Mouse (Mus musculus) heart, adult 2 months (tissue): ENCODE results near the gene Mmp13. TPM values are rescaled to one million over a fixed set of nuclear protein-coding genes. Genes with fewer than 3 reads are reported as not detected.

Source experiments
- DNase-seq, 2 experiments: peaks; one replicate each; pipeline ENCODE4 v3.0.0; 2021
- H3K27ac ChIP-seq: fragments of 200-600 bp; 2 replicates; pipeline ENCODE4 v1.8.1; 2022
- H3K27me3 ChIP-seq: fragments of 200-500 bp; 2 replicates; pipeline ENCODE4 v1.6.1; 2012; ENCODE audit warnings: mild to moderate bottlenecking, low read length, inconsistent platforms, mixed read lengths; ENCODE audit not compliant: control insufficient read depth, insufficient read depth
- H3K36me3 ChIP-seq: fragments of 200-500 bp; 2 replicates; pipeline ENCODE4 v1.6.1; 2012; ENCODE audit warnings: low read length, inconsistent platforms; ENCODE audit not compliant: control insufficient read depth, insufficient read depth
- H3K4me1 ChIP-seq: fragments of 200-500 bp; 2 replicates; pipeline ENCODE4 v1.6.1; 2011; ENCODE audit warnings: low read length; ENCODE audit not compliant: control insufficient read depth, insufficient read depth
- H3K4me3 ChIP-seq: fragments of 200-600 bp; 2 replicates; pipeline ENCODE4 v1.8.1; 2022
- H3K79me2 ChIP-seq: fragments of 200-500 bp; replicated peaks from 2 replicates; pipeline ENCODE4 v1.6.1; 2012; ENCODE audit warnings: mild to moderate bottlenecking, inconsistent platforms, low read length, moderate library complexity, mixed read lengths; ENCODE audit not compliant: control insufficient read depth, insufficient read depth
- H3K9ac ChIP-seq: fragments of 200-500 bp; 2 replicates; pipeline ENCODE4 v1.6.1; 2012; ENCODE audit warnings: low read depth, mild to moderate bottlenecking, control low read depth, inconsistent platforms, low read length, mixed read lengths
- CTCF ChIP-seq: fragments of 200-600 bp; IDR thresholded peaks from 2 replicates; pipeline ENCODE4 v1.8.1; 2022; ENCODE audit warnings: antibody characterized with exemption, mild to moderate bottlenecking, moderate library complexity
- EP300 ChIP-seq: fragments of 200-500 bp; IDR thresholded peaks from 2 replicates; pipeline ENCODE4 v1.6.1; 2011; ENCODE audit warnings: low read depth, low read length, control low read depth; ENCODE audit not compliant: insufficient read depth
- POLR2A ChIP-seq: fragments of 200-500 bp; IDR thresholded peaks from 2 replicates; pipeline ENCODE4 v1.6.1; 2011; ENCODE audit warnings: mild to moderate bottlenecking, low read depth, low read length, control low read depth; ENCODE audit not compliant: insufficient read depth
- WGBS: fragments of 180-500 bp; shearing (Covaris S2); methylation state at CpG from one replicate; pipeline ENCODE4 v1.1.7; 2018; 5-methylcytosine and 5-hydroxymethylcytosine counted together
- intact Hi-C: fragments of 180-260 bp; cut with DNase I; formaldehyde crosslinking; loops from one replicate; pipeline ENCODE4 v1.15.1; 2025
- long read RNA-seq: library from polyadenylated mRNA; stranded (forward); transcript quantifications from one replicate; pipeline ENCODE4 v2.0.0, GENCODE M21; 2021
- polyA plus RNA-seq: library from polyadenylated mRNA; depleted of rRNA; stranded (reverse); fragments of >200 nt; gene quantifications from 2 replicates; pipeline ENCODE4 v1.2.3, GENCODE M21; 2012; rRNA removed
- total RNA-seq, 2 experiments: library from RNA; stranded (reverse); gene quantifications; 2 replicates each; pipeline ENCODE4 v1.2.3; 2021

Gene Mmp13
- total RNA-seq, result under 1 TPM; 0.16 to 0.44 TPM
- 0.45 and 0.59 TPM in 2 replicates for polyA plus RNA-seq
- long read RNA-seq, result 0 reads

GRCm38 (mm10) chr9:7272214-7272613 lies at the start of gene Mmp13:
Gene Mmp13 (plus strand): TSS chr9:7272514.
- DNase-seq, result no peak
- H3K4me3 ChIP-seq, result no peak within 1 kb of the TSS
- TF ChIP-seq POLR2A (no peak), CTCF (no peak), EP300 (no peak)
- H3K9ac ChIP-seq, result no peak within 1 kb of the TSS
- no peaks in the 10 kb centered on the region for H3K79me2 ChIP-seq
- H3K4me1 ChIP-seq, result no peaks in the 10 kb centered on the region; the same call in 1 of the 2 replicates
- no peak within 1 kb of the TSS for H3K27ac ChIP-seq
- no peaks in the 10 kb centered on the region for H3K27me3 ChIP-seq
- intact Hi-C loops, result no loop called here
- 58% methylated on average over 1 of the region's 1 CpGs for WGBS
- no peaks in the 10 kb centered on the region for H3K36me3 ChIP-seq

GRCm38 (mm10) chr9:7238619-7239018 lies 33.7 kb upstream of the Mmp13 start:
- TF ChIP-seq POLR2A (no peak), CTCF (no peak), EP300 (no peak)
- Histone ChIP-seq H3K27me3 (peaks cover 2% of the 10 kb centered on the region; the same call in 1 of the 2 replicates), H3K4me3 (no peak overlapping the region), H3K36me3 (no peaks in the 10 kb centered on the region), H3K9ac (no peak overlapping the region), H3K4me1 (no peaks in the 10 kb centered on the region), H3K79me2 (peaks cover 1% of the 10 kb centered on the region; the same call in 1 of the 2 replicates), H3K27ac (no peak overlapping the region)
- intact Hi-C loops, result no loop called here
- DNase-seq, result no peak
- WGBS, result 100% methylated on average over 1 of the region's 1 CpGs

- peaks cover 1% of the 10 kb centered on the region; the same call in 1 of the 2 replicates for H3K79me2 ChIP-seq
- H3K9ac ChIP-seq, result no peak overlapping the region
- H3K4me3 ChIP-seq, result no peak overlapping the region
- H3K4me1 ChIP-seq, result no peaks in the 10 kb centered on the region
- no peaks in the 10 kb centered on the region for H3K36me3 ChIP-seq
- DNase-seq, result no peak
- no peak overlapping the region for H3K27ac ChIP-seq
- intact Hi-C loops, result no loop called here
- WGBS, result 86% methylated on average over 2 of the region's 2 CpGs
- peaks cover 2% of the 10 kb centered on the region; the same call in 1 of the 2 replicates for H3K27me3 ChIP-seq
- TF ChIP-seq CTCF (no peak), POLR2A (no peak), EP300 (no peak)
Measured at GRCm38 (mm10) chr9:7239967-7240366, 32.3 kb upstream of the Mmp13 start.

GRCm38 (mm10) chr9:7252797-7253654 lies 19.3 kb upstream of the Mmp13 start:
- H3K27ac ChIP-seq, result no peak overlapping the region

GRCm38 (mm10) chr9:7261667-7262066 lies 10.6 kb upstream of the Mmp13 start:
- Histone ChIP-seq H3K27ac (no peak overlapping the region), H3K27me3 (no peaks in the 10 kb centered on the region), H3K4me1 (no peaks in the 10 kb centered on the region), H3K79me2 (no peaks in the 10 kb centered on the region), H3K4me3 (no peak overlapping the region), H3K9ac (no peak overlapping the region), H3K36me3 (no peaks in the 10 kb centered on the region)
- no peak for TF ChIP-seq EP300
- TF ChIP-seq POLR2A, result no peak
- TF ChIP-seq CTCF, result no peak
- intact Hi-C loops, result no loop called here
- WGBS, result 68% methylated on average over 1 of the region's 1 CpGs
- no peak for DNase-seq

More at GRCm38 (mm10) chr9:7252797-7253654, 19.3 kb upstream of the Mmp13 start:
- Histone ChIP-seq H3K4me1 (no peaks in the 10 kb centered on the region), H3K36me3 (no peaks in the 10 kb centered on the region), H3K9ac (no peak overlapping the region), H3K27me3 (no peaks in the 10 kb centered on the region), H3K4me3 (no peak overlapping the region), H3K79me2 (no peaks in the 10 kb centered on the region)
- intact Hi-C loops, result no loop called here
- 88% methylated on average over 1 of the region's 1 CpGs for WGBS
- DNase-seq, result no peak
- TF ChIP-seq CTCF (no peak), EP300 (no peak)

GRCm38 (mm10) chr9:7270071-7270470 lies 2.2 kb upstream of the Mmp13 start:
- WGBS, result 13% methylated on average over 3 of the region's 3 CpGs
- H3K9ac ChIP-seq, result no peak overlapping the region
- no peaks in the 10 kb centered on the region; the same call in 1 of the 2 replicates for H3K4me1 ChIP-seq
- TF ChIP-seq EP300 (0 out of 2 replicates have a peak, but pooled peaks have one; percentile 52), POLR2A (no peak)
- no peaks in the 10 kb centered on the region for H3K79me2 ChIP-seq
- no peak overlapping the region for H3K27ac ChIP-seq
- H3K27me3 ChIP-seq, result no peaks in the 10 kb centered on the region
- no peak overlapping the region for H3K4me3 ChIP-seq
- H3K36me3 ChIP-seq, result no peaks in the 10 kb centered on the region
- intact Hi-C loops, result no loop called here
- peak in 1 of 2 experiments; percentile 20 for DNase-seq
